Mouse (Mus musculus): ENCODE measurements at regions not wholly inside any gene's neighbourhood (a gene's known extent, or its start where the extent isn't known, plus 50 kb on each side); places are given as distances from the start of the nearest gene placed in this dataset.

DNA sequence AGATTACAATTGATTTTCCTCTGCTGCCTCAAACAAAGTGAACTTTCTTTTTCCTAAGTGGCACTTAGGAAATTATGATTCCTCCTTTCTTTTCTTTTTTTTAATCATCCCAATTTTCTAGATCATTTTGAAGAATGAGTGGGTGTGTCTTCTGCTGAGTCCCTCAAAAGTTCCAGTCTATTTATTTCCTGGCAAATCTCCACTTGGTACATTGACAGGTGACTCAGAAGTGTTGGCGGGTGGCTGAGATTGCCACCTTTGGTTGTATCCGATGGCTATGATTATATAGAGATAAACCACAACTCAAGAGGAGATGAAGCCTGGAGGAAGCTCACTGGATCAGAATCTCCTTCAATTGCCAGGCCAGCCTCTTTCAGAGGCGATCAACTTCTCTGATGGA lies 54.7 kb upstream of the Acsl3 start:
- H3K27me3 ChIP-seq (ENCODE audit: insufficient read depth, low read length), result no peaks in the 10 kb centered on the region
- H3K9me3 ChIP-seq (ENCODE audit: low read length), result peaks cover 7% of the 10 kb centered on the region
- no peaks in the 10 kb centered on the region for H3K36me3 ChIP-seq (ENCODE audit: insufficient read depth, low read length)
- H3K4me3 ChIP-seq (replicated peaks; ENCODE audit: low read length), result no peak overlapping the region
- no peak for TF ChIP-seq NANOG (IDR thresholded peaks at IDR 0.05; ENCODE audit: borderline replicate concordance, low read length)
- no peak for TF ChIP-seq CTCF (conservative IDR thresholded peaks at IDR 0.05; ENCODE audit: low read length)
- TF ChIP-seq POU5F1 (IDR thresholded peaks at IDR 0.05; ENCODE audit: borderline replicate concordance, low read length), result no peak
- H3K4me1 ChIP-seq (replicated peaks; ENCODE audit: low read depth, low read length), result peaks cover 70% of the 10 kb centered on the region

DNA sequence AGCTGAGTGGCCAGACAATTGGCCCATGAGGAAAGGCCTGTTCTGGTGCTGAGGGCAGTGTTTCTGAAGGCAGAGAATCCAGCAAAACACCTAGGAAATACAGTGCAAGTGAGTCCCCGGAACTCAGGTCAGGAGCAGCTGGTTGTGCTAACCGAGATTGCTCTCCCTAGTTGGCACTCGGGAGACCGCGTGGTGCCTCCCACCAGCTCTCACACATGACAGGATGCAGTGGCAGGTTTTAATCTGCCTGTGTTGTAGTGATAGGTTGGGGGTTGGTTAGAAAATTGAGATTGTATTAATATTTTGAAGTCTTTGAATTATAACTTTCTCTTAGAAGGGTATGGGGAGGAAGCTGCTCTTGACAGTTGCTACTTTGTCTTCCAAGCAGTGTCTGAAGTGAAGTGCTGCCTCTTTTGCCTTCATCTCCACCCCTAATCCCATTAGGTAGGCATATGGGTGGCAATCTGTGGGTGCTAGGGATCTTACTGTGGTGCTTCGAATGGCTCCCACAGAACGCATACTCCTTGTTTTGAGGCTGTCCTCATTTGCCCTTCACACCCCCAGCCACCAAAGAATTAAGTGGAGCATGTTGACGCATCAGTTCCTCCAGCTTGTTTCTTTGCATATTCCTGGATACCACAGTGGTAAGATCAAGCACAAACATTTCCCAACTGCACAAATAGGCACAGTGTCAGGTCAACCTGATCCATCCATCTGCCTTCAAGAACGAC lies 52.6 kb upstream of the Acsl3 start:
- Histone ChIP-seq H3K36me3 (ENCODE audit: insufficient read depth, low read length) (no peaks in the 10 kb centered on the region), H3K4me1 (replicated peaks; ENCODE audit: low read depth, low read length) (peaks cover 63% of the 10 kb centered on the region), H3K4me3 (replicated peaks; ENCODE audit: low read length) (no peak overlapping the region), H3K27me3 (ENCODE audit: insufficient read depth, low read length) (no peaks in the 10 kb centered on the region), H3K9me3 (ENCODE audit: low read length) (peaks cover 7% of the 10 kb centered on the region)
- TF ChIP-seq CTCF (conservative IDR thresholded peaks at IDR 0.05; ENCODE audit: low read length), result no peak
- no peak for TF ChIP-seq POU5F1 (IDR thresholded peaks at IDR 0.05; ENCODE audit: borderline replicate concordance, low read length)
- TF ChIP-seq NANOG (IDR thresholded peaks at IDR 0.05; ENCODE audit: borderline replicate concordance, low read length), result no peak
